Mouse (Mus musculus): ENCODE measurements at regions not wholly inside any gene's neighbourhood (a gene's known extent, or its start where the extent isn't known, plus 50 kb on each side); places are given as distances from the start of the nearest gene placed in this dataset.

DNA sequence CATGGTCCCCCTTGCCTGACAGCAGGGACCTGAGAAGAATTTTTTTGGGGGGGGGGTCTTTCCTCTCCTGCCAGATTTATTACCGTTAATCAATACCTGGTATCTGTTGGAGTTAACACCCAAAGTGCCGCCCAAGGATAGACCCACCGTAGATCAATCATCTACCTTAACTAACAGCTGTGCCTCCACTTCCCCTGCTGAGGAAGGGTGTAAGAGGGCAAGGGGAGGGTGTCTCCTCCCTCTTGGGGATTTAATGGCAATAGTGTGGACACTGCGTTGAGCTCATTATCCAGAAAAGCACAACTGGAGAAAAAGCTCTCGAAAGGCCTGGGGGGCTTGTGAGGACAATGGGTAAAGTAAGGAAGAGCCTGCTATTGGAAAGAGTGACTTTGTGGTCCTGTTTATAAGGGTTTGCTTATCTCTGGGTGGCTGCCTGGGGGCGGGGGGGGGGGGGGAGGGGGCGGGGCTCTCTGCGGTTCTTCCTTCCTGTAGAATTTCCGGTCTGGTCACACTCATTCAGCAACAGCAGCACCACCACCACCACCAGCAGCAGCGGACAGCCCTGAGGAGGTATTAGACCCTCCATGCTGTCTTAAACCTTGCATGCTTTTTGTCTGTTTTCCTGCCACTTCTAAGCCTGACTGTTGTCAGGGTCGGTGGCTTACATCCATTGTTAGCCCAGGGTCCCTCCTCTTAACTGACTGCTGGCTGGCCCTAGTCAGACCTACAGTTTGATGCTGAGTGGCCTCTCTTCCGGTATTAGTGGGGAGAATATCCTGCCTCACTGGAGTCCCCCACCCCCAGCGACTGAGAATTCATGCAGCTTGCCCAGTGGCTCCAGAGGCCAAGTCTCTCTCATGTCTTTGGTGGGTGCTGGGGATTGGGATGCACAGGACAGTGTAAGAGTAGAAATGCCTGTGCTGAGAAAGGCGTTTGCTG is 138.0 kb upstream of the Lemd2 start:
- peaks cover 8% of the 10 kb centered on the region for H3K4me1 ChIP-seq (ENCODE audit: control insufficient read depth, insufficient read depth, low read length)
- no peak overlapping the region for H3K27ac ChIP-seq (ENCODE audit: insufficient read depth, low read depth, low read length)
- H3K4me3 ChIP-seq (ENCODE audit: insufficient read depth, low read length) = peak overlapping the region; percentile 47

GRCm38 (mm10) chr17:27339823-27340222 is 135.6 kb upstream of the Lemd2 start:
- H3K4me3 ChIP-seq (ENCODE audit: insufficient read depth, low read length) = no peak overlapping the region
- H3K27ac ChIP-seq (ENCODE audit: insufficient read depth, low read depth, low read length) = no peak overlapping the region
- H3K4me1 ChIP-seq (ENCODE audit: control insufficient read depth, insufficient read depth, low read length) = peaks cover 8% of the 10 kb centered on the region
- TF ChIP-seq POLR2A (IDR thresholded peaks at IDR 0.05; ENCODE audit: borderline replicate concordance, low read depth, low read length) (no peak), CTCF (IDR thresholded peaks at IDR 0.05; ENCODE audit: low read depth, low read length) (no peak)

More for the DNA sequence above, 138.0 kb upstream of the Lemd2 start:
- no peak for TF ChIP-seq POLR2A (IDR thresholded peaks at IDR 0.05; ENCODE audit: borderline replicate concordance, low read depth, low read length)
- TF ChIP-seq CTCF (IDR thresholded peaks at IDR 0.05; ENCODE audit: low read depth, low read length) = no peak

- Histone ChIP-seq H3K4me3 (ENCODE audit: insufficient read depth, low read length) (no peak overlapping the region), H3K27ac (ENCODE audit: insufficient read depth, low read depth, low read length) (no peak overlapping the region), H3K4me1 (ENCODE audit: control insufficient read depth, insufficient read depth, low read length) (peaks cover 8% of the 10 kb centered on the region)
- TF ChIP-seq POLR2A (IDR thresholded peaks at IDR 0.05; ENCODE audit: borderline replicate concordance, low read depth, low read length) = no peak
- TF ChIP-seq CTCF (IDR thresholded peaks at IDR 0.05; ENCODE audit: low read depth, low read length) = no peak
Measured at GRCm38 (mm10) chr17:27339261-27339660, 135.0 kb upstream of the Lemd2 start.

GRCm38 (mm10) chr17:27335621-27336020 is 131.4 kb upstream of the Lemd2 start:
- TF ChIP-seq CTCF (IDR thresholded peaks at IDR 0.05; ENCODE audit: low read depth, low read length) (no peak), POLR2A (IDR thresholded peaks at IDR 0.05; ENCODE audit: borderline replicate concordance, low read depth, low read length) (no peak)
- H3K4me1 ChIP-seq (ENCODE audit: control insufficient read depth, insufficient read depth, low read length) = no peaks in the 10 kb centered on the region
- H3K4me3 ChIP-seq (ENCODE audit: insufficient read depth, low read length) = no peak overlapping the region
- H3K27ac ChIP-seq (ENCODE audit: insufficient read depth, low read depth, low read length) = no peak overlapping the region

DNA sequence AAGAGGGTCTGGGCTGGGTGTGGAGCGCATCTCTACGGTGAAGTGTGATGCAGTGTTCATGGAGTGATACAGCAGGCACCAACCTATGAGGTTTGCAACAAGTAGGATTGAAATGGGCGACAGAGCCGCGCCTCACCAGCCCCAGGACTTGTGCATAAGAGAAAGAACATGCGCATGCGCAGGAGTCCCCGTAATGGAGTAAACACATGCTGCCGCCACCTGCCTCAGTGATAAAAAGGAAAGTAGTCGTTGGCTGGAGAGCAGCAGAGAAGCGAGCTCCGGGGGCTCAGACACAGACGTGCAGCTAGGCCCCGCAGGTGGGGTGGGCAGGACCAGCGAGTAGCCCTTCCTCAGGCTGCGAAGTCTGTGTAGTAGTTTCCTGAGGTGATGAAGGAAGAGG is 129.3 kb upstream of the Lemd2 start:
- Histone ChIP-seq H3K4me3 (ENCODE audit: insufficient read depth, low read length) (no peak overlapping the region), H3K4me1 (ENCODE audit: control insufficient read depth, insufficient read depth, low read length) (no peaks in the 10 kb centered on the region), H3K27ac (ENCODE audit: insufficient read depth, low read depth, low read length) (no peak overlapping the region)
- no peak for TF ChIP-seq POLR2A (IDR thresholded peaks at IDR 0.05; ENCODE audit: borderline replicate concordance, low read depth, low read length)
- no peak for TF ChIP-seq CTCF (IDR thresholded peaks at IDR 0.05; ENCODE audit: low read depth, low read length)

DNA sequence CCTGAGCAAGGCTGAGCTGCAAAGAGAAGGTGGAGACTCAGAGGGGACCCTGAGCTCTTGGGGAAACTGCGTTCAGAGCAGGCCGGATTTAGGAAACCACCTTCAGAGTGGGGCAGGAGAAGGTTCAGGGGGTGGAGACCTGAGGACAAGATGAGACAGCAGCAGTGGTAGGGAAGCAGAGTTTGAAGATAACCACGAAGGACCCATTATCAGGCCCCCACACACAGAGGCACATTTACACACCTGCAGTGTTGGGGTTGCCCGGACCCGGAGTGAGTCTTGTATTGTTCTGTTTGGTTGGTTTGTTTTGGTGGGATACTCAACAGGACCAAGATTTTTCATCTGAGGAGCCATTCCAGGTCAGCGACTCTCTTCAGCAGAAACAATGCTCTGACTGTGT is 128.9 kb upstream of the Lemd2 start:
- Histone ChIP-seq H3K27ac (ENCODE audit: insufficient read depth, low read depth, low read length) (no peak overlapping the region), H3K4me1 (ENCODE audit: control insufficient read depth, insufficient read depth, low read length) (no peaks in the 10 kb centered on the region), H3K4me3 (ENCODE audit: insufficient read depth, low read length) (no peak overlapping the region)
- TF ChIP-seq POLR2A (IDR thresholded peaks at IDR 0.05; ENCODE audit: borderline replicate concordance, low read depth, low read length) (no peak), CTCF (IDR thresholded peaks at IDR 0.05; ENCODE audit: low read depth, low read length) (no peak)

- no peak for TF ChIP-seq POLR2A (IDR thresholded peaks at IDR 0.05; ENCODE audit: borderline replicate concordance, low read depth, low read length)
- no peak for TF ChIP-seq CTCF (IDR thresholded peaks at IDR 0.05; ENCODE audit: low read depth, low read length)
- no peak overlapping the region for H3K27ac ChIP-seq (ENCODE audit: insufficient read depth, low read depth, low read length)
- no peak overlapping the region for H3K4me3 ChIP-seq (ENCODE audit: insufficient read depth, low read length)
- H3K4me1 ChIP-seq (ENCODE audit: control insufficient read depth, insufficient read depth, low read length) = no peaks in the 10 kb centered on the region
Measured at GRCm38 (mm10) chr17:27332076-27332475, 127.8 kb upstream of the Lemd2 start.

DNA sequence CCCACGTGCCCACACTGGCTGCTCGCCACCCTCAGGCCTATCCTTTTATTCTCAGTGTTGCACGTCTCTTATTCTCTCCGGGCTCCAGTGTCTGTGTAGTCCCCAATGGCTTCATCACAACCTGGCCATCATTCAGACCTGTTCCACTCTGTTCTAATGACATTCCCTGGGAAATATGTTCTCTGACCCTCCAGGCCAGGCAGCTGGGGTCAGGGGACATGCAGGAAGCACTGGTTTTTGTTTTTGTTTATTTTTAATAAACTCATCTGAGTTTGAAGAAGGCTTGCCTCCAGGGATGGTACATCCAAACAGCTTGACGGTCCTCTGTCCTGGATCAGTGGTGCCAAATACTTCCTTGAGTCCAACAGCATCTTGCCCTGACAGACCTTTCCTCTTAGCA is 127.4 kb upstream of the Lemd2 start:
- TF ChIP-seq CTCF (IDR thresholded peaks at IDR 0.05; ENCODE audit: low read depth, low read length) = no peak
- TF ChIP-seq POLR2A (IDR thresholded peaks at IDR 0.05; ENCODE audit: borderline replicate concordance, low read depth, low read length) = no peak
- H3K4me1 ChIP-seq (ENCODE audit: control insufficient read depth, insufficient read depth, low read length) = no peaks in the 10 kb centered on the region
- H3K4me3 ChIP-seq (ENCODE audit: insufficient read depth, low read length) = no peak overlapping the region
- no peak overlapping the region for H3K27ac ChIP-seq (ENCODE audit: insufficient read depth, low read depth, low read length)

DNA sequence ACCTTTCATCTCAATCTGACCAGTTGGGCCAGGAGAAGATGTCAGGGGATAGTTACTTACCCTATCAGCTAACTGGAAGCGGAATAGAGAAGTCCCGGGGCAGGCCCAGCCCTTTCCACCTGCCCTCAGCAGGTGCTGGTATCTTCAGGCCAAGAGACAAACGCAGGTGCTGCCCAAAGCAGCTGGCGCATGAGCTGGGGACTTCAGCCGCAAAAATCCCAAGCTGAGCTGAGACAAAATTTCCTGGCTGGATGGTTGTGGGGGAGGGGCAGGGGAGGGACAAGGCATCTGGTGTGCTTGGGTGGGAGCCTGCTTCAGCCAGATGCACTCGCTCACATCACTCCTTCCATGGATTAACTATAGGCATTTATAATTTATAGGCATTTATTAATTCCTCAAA is 125.5 kb upstream of the Lemd2 start:
- H3K4me3 ChIP-seq (ENCODE audit: insufficient read depth, low read length) = no peak overlapping the region
- no peaks in the 10 kb centered on the region for H3K4me1 ChIP-seq (ENCODE audit: control insufficient read depth, insufficient read depth, low read length)
- TF ChIP-seq POLR2A (IDR thresholded peaks at IDR 0.05; ENCODE audit: borderline replicate concordance, low read depth, low read length) (no peak), CTCF (IDR thresholded peaks at IDR 0.05; ENCODE audit: low read depth, low read length) (no peak)
- no peak overlapping the region for H3K27ac ChIP-seq (ENCODE audit: insufficient read depth, low read depth, low read length)

DNA sequence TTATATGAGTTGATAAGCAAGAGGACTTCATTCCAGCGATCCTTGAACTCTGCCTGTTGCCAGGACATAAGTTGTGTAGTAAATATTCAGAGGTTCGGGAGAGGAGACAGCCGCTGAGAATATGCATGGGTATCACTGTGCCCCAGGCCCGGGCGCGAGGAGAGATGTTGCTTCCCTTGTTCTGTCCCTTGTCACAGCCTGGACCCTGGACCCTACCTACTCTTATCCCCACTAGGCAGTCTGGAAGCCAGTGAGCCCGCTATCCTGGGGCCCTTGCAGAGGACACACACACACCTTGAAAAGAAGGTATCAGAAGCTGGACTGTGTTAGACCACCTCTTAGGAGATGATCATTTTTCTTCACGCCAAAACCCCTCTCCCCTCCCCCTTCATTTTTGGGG is 124.9 kb upstream of the Lemd2 start:
- no peak overlapping the region for H3K4me3 ChIP-seq (ENCODE audit: insufficient read depth, low read length)
- H3K4me1 ChIP-seq (ENCODE audit: control insufficient read depth, insufficient read depth, low read length) = no peaks in the 10 kb centered on the region
- no peak for TF ChIP-seq POLR2A (IDR thresholded peaks at IDR 0.05; ENCODE audit: borderline replicate concordance, low read depth, low read length)
- TF ChIP-seq CTCF (IDR thresholded peaks at IDR 0.05; ENCODE audit: low read depth, low read length) = no peak

More for the DNA sequence above, 124.9 kb upstream of the Lemd2 start:
- H3K27ac ChIP-seq (ENCODE audit: insufficient read depth, low read depth, low read length) = no peak overlapping the region

All from bone marrow macrophage, adult 2 months (primary cell).